Mouse (Mus musculus): ENCODE data around the gene Ccdc42. TPM values are rescaled to one million over a fixed set of nuclear protein-coding genes. Genes with fewer than 3 reads are reported as not detected.
A peak's percentile ranks its signal among the peaks of the same experiment; 100 is the strongest.

The Ccdc42 gene
- total RNA-seq, 1 experiment from 2014 or later = not detected

GRCm38 (mm10) chr11:68579462-68579881 is 7.3 kb upstream of the Ccdc42 start:
- ATAC-seq (replicated peaks in 1 of 2; ENCODE audit: insufficient read depth in 1 of 2, low FRiP score in 2 of 2, low TSS enrichment in 1 of 2, low read depth in 1 of 2, poor library complexity in 2 of 2, severe bottlenecking in 2 of 2) = no peak

DNA sequence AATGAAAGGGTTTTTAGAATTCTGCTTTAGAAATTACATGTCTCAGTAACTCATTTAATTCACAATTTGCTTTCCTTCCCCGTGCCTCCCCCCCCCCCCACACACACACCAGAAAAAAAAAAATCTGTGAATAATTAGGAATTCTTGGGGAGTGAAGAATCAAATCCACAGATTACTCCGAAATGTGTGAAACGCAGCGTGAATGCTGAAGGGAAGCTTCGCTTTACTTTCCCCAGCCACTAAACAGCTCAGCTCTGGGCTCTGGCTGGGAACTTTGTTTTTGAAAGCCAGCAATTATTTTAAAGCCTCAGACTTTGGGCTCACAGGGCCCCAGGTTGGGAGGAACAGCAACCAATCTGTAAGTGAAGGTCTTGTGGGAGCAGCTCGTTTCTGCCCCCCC is 6.3 kb upstream of the Ccdc42 start:
- no peak for ATAC-seq (replicated peaks in 1 of 2; ENCODE audit: insufficient read depth in 1 of 2, low FRiP score in 2 of 2, low TSS enrichment in 1 of 2, low read depth in 1 of 2, poor library complexity in 2 of 2, severe bottlenecking in 2 of 2)

- ATAC-seq (replicated peaks in 1 of 2; ENCODE audit: insufficient read depth in 1 of 2, low FRiP score in 2 of 2, low TSS enrichment in 1 of 2, low read depth in 1 of 2, poor library complexity in 2 of 2, severe bottlenecking in 2 of 2) = no peak
Measured at GRCm38 (mm10) chr11:68583225-68583624, 3.6 kb upstream of the Ccdc42 start.

DNA sequence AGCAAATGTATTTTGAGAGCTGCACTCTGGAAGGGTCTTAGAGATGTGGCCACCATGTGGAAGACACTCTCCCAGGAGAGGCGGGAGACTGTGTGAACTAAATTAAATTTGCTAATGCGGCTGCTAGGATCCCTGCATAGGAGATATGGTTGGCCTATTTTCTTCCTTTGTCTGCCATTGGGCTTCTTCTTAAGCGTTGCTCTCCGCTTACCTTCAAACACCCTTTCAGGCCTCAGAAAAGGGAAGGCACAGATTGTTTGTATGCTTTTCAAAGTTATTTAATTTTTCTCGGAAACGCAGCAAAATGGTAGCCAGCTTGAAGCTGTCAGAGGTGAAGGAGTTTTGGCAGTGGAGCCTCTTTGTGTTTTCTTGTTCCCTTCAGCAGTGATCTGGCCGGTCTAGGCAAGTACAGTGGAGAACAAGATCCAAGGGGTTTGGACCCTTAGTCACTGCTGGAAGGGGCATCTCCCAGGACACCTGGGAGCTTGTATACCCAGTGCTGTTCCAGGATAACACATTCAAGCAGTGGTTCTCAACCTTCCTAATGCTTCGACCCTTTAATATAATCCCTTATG is 2.8 kb upstream of the Ccdc42 start:
- no peak for ATAC-seq (replicated peaks in 1 of 2; ENCODE audit: insufficient read depth in 1 of 2, low FRiP score in 2 of 2, low TSS enrichment in 1 of 2, low read depth in 1 of 2, poor library complexity in 2 of 2, severe bottlenecking in 2 of 2)

GRCm38 (mm10) chr11:68585890-68586289 is 931 bp upstream of the Ccdc42 start:
- 0 out of 4 replicates have a peak, but pooled peaks of 1 of the 2 experiments have one; percentile 36 for ATAC-seq (replicated peaks in 1 of 2; ENCODE audit: insufficient read depth in 1 of 2, low FRiP score in 2 of 2, low TSS enrichment in 1 of 2, low read depth in 1 of 2, poor library complexity in 2 of 2, severe bottlenecking in 2 of 2)

DNA sequence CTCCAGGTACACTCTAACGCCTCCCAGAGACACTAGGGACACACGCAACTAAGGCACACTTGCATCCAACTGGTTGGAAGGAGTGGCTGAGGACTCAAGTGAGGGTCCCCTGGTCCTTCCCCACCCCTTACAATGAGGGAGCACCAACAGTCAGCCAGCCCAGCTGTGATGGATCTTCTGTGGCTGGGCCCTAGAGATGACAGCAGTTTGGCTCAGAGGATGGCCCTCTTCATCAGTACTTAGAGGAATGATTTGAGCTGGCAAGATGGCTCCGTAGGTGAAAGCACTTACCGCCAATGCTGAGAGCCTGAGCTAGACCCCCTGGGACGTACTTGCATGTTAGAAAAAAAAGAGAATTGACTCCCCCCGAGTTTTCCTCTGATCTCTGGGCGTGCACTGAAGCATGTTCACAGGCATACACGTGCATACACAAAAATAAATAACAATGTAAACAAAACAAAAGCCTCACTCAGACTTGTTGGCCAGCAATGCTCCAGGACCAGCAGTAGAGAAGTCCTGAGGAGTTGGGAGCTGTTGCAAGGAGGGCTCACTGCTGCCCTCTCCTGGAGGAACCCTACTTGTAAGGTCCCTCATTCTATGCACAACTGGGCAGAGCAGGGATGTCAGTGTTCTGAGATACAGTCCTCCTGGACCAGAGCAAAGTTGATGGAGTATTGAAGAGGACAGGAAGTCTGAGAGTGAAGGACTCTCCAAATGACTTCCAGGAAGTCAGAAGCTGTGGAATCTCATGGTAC is 2.4 kb downstream of the Ccdc42 start:
- peak in 1 of 2 experiments; percentile 74; a peak in 1 of 4 replicates for ATAC-seq (replicated peaks in 1 of 2; ENCODE audit: insufficient read depth in 1 of 2, low FRiP score in 2 of 2, low TSS enrichment in 1 of 2, low read depth in 1 of 2, poor library complexity in 2 of 2, severe bottlenecking in 2 of 2)

DNA sequence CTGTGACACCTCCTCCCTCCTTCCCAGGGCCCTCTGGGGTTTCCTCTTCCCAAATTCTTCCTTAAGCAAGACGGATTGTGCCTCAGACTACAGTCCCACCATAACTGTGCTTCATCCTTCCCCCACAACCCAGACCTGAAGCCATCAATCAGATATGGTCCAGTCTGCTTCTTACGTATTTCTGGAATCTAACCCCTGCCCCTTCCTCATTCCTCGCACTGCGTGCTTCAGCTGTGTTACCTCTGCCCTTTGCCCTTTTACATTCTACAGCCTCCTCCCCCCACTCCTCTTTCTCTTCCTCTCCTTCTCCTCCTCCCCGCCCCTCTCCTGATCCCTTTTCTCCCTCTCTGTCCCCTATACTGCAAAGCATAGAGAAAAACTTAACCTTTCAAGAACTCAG is 4.9 kb downstream of the Ccdc42 start:
- ATAC-seq (replicated peaks in 1 of 2; ENCODE audit: insufficient read depth in 1 of 2, low FRiP score in 2 of 2, low TSS enrichment in 1 of 2, low read depth in 1 of 2, poor library complexity in 2 of 2, severe bottlenecking in 2 of 2) = no peak

DNA sequence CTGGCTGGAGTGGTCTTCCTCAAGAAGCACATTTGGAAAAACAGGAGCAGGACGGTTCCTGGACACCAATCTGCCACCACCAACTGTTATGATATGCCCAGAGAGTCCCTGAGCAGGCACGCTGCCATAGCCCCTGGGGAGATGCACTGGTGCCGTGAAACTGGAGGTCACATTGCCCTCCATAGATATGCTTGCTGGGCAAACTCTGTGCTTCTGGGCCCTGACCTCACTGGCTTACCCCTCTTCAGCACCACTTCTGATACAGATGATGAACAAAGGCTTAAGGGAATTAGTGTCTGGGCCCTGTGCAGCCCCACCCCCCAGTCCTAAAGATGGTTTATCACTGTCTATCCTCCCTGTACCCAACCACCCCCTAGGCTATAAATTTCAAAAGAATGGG is 6.4 kb downstream of the Ccdc42 start:
- no peak for ATAC-seq (replicated peaks in 1 of 2; ENCODE audit: insufficient read depth in 1 of 2, low FRiP score in 2 of 2, low TSS enrichment in 1 of 2, low read depth in 1 of 2, poor library complexity in 2 of 2, severe bottlenecking in 2 of 2)

DNA sequence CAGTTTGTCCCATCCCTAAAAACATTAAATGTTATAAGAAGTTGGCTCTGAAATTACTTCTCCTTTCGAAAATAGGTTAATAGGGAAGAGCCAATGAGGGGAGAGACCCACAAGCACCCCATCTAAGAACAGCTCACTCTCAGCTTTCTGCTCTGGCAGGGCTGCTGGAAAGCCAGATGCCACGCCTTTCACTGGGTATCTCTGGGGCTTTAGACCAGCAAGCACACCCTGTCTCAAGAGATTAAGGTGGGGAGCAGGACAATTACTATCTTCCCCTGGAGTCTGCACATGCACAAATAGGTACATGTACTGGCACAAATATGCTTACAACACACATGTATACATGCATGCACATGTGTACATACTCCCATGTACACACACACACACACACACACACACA is 11.1 kb downstream of the Ccdc42 start:
- no peak for ATAC-seq (replicated peaks in 1 of 2; ENCODE audit: insufficient read depth in 1 of 2, low FRiP score in 2 of 2, low TSS enrichment in 1 of 2, low read depth in 1 of 2, poor library complexity in 2 of 2, severe bottlenecking in 2 of 2)

DNA sequence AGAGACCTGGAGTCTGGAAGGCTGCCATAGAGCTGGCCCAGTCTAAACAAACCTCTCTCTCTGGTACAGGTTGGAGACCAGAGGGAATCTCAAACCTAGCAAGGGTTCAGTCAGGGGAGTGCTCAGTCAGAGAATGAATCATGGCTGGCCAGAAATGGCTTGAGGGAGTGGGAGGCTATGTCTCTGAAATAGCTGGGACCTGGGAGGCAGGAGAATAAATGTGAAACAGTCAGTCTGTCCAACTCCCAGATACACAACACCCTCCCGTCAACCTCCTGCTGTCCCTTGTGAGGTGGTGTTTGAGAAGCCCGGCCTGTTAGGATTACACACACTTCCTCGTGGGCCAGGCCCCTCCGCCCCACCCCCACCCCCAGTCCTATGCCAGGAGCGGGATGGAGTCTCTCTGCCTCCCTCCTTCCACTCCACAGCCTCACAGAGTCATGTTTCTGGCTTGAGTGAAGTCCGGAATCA is 13.8 kb downstream of the Ccdc42 start:
- ATAC-seq (replicated peaks in 1 of 2; ENCODE audit: insufficient read depth in 1 of 2, low FRiP score in 2 of 2, low TSS enrichment in 1 of 2, low read depth in 1 of 2, poor library complexity in 2 of 2, severe bottlenecking in 2 of 2) = no peak

DNA sequence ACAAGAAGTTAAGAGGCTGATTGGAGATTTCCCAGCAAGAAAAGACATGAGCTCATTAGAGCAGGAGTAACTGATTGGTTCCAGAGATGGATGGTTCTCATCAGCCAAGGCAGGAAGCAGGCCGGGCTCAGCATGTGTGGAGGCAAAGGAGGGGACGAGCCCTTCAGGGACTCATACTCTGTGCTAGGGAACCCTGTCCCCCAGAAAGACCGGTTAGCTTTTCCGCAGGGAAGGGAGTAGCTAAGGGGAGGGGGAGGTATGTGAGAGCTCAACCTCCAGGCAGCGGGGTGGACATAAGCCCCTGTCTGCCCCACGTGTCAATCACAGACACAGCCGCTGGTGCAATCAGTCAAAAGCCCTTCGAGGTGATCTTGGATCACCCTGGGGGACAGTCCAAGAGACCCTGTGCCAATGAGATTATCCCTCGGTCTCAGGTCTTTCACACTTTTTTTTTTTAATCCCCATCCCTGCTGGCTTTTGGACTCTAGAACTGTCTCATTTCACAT is 14.7 kb downstream of the Ccdc42 start:
- ATAC-seq (replicated peaks in 1 of 2; ENCODE audit: insufficient read depth in 1 of 2, low FRiP score in 2 of 2, low TSS enrichment in 1 of 2, low read depth in 1 of 2, poor library complexity in 2 of 2, severe bottlenecking in 2 of 2) = no peak

GRCm38 (mm10) chr11:68602200-68602931 is 15.5 kb downstream of the Ccdc42 start:
- no peak for ATAC-seq (replicated peaks in 1 of 2; ENCODE audit: insufficient read depth in 1 of 2, low FRiP score in 2 of 2, low TSS enrichment in 1 of 2, low read depth in 1 of 2, poor library complexity in 2 of 2, severe bottlenecking in 2 of 2)

DNA sequence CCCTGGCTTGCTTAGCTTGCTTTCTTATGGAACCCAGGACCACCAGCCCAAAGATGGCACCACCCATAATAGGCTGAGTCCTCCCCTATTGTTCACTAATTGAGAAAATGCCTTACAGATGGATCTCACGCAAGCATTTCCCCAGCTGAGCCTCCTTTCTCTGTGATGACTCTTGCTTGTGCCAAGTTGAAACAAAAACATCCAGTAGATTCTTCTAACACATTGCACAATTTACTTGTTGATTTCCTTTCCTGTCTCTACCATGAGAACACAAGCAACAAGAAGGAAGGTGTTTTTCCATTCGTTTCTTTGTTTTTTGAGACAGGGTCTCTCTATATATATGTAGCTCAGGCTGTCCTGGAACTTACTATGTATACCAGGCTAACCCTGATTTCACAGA is 20.2 kb downstream of the Ccdc42 start:
- ATAC-seq (replicated peaks in 1 of 2; ENCODE audit: insufficient read depth in 1 of 2, low FRiP score in 2 of 2, low TSS enrichment in 1 of 2, low read depth in 1 of 2, poor library complexity in 2 of 2, severe bottlenecking in 2 of 2) = no peak

DNA sequence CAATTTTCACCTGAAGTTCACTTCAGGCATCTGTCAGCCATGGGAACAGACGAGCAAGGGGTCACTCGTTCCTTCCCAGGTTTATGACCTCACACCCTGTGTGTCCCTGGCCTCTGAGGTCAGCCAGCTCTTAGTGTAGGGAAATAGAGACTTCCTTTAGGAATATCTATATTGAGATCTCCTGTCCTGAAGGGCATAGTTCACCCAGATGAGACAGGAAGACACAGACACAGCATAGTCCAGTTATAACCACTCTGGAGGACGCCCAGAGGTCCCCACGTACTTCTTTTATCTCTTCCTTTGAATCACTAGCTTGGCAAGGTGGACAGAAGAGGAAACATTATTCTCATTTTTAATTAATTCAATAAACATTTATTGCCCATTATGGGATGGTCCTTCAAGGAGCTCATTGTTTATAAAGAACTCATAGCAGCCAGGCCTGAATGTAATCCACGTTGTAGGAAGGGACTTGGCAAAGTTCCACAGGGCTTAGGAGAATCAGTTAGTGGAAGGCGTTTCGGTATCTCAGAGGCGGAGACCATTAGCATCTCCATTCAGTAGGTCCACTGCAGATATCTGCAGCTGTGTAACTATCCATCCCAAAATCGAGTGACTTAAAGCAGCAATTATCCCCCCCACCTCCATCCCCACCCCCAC is 23.2 kb downstream of the Ccdc42 start:
- ATAC-seq (replicated peaks in 1 of 2; ENCODE audit: insufficient read depth in 1 of 2, low FRiP score in 2 of 2, low TSS enrichment in 1 of 2, low read depth in 1 of 2, poor library complexity in 2 of 2, severe bottlenecking in 2 of 2) = no peak

GRCm38 (mm10) chr11:68610567-68610947 is 23.7 kb downstream of the Ccdc42 start:
- no peak for ATAC-seq (replicated peaks in 1 of 2; ENCODE audit: insufficient read depth in 1 of 2, low FRiP score in 2 of 2, low TSS enrichment in 1 of 2, low read depth in 1 of 2, poor library complexity in 2 of 2, severe bottlenecking in 2 of 2)

DNA sequence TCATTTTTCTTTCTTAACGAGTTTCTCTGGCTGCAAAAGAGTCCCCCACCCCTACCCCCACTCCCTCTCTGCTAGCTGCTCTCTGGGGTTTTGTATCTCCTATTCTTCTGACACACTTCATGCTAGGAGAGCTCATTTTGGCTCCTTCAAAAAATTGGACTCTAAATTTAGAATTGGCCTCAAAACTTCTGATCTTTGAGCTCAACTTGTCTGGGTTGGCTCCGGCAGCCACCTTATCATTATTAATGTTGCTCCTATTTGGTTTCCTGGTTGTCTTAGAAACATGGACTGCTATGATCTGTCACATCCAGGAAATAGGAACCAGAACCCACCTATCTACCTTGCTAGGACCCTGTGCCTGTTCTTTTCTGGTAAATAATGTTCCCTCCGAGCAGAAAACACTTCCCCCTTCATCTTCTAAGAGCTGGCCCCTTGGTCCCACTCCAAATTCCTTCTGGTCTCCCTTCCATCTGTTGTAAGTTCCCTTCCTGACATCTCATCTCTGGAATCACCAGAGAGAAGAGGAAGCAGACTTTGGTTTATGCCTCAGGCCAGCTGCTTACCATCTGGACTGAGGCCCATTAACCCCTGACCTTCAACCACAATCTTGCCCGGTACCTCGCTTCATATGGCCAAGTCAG is 26.4 kb downstream of the Ccdc42 start:
- ATAC-seq (replicated peaks in 1 of 2; ENCODE audit: insufficient read depth in 1 of 2, low FRiP score in 2 of 2, low TSS enrichment in 1 of 2, low read depth in 1 of 2, poor library complexity in 2 of 2, severe bottlenecking in 2 of 2) = no peak

GRCm38 (mm10) chr11:68622751-68623150 is 35.9 kb downstream of the Ccdc42 start:
- no peak for ATAC-seq (replicated peaks in 1 of 2; ENCODE audit: insufficient read depth in 1 of 2, low FRiP score in 2 of 2, low TSS enrichment in 1 of 2, low read depth in 1 of 2, poor library complexity in 2 of 2, severe bottlenecking in 2 of 2)

All from hematopoietic stem cell, adult 5-6 weeks (primary cell).